Mouse (Mus musculus): ENCODE measurements around the gene Ccdc93. TPM values are rescaled to one million over a fixed set of nuclear protein-coding genes. Genes with fewer than 3 reads are reported as not detected.

Gene Ccdc93
- polyA plus RNA-seq, 1 experiment from 2014 or later, result 11.5 TPM

DNA sequence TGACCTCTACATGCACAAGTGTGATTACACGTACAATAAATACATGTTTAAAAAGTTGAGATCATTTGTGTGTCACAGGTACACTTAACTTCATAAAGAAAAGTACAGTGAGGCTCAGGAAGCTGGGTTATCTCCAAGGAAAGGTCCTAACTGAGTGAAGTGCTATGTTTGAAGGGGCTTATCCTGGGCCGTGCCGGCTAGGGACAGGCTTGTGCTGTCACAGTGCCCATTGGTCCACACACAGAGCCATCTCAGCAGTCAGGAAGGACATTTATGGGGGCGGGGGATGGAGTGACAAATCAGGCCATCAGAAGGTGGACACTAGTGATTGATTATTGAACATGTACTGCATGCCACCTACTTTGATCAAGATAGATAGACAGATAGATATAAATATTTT lies 22.2 kb downstream of the Ccdc93 start:
- H3K4me1 ChIP-seq (ENCODE audit: control insufficient read depth, insufficient read depth, low read length), result no peaks in the 10 kb centered on the region
- WGBS, result 88% methylated on average over 4 of the region's 4 CpGs
- ATAC-seq (ENCODE audit: low FRiP score, low TSS enrichment), result no peak

GRCm38 (mm10) chr1:121454951-121455350 lies 24.1 kb downstream of the Ccdc93 start:
- WGBS, result 81% methylated on average over 6 of the region's 6 CpGs

More for the DNA sequence above, 22.2 kb downstream of the Ccdc93 start:
- no peak overlapping the region for H3K4me3 ChIP-seq (replicated peaks; ENCODE audit: low read depth, low read length)
- no peaks in the 10 kb centered on the region for H3K9me3 ChIP-seq (ENCODE audit: control insufficient read depth, low read length)
- H3K27ac ChIP-seq (replicated peaks; ENCODE audit: low read depth, low read length), result no peak overlapping the region
- no peak overlapping the region for H3K9ac ChIP-seq (replicated peaks; ENCODE audit: low read length)
- no peak overlapping the region for H3K4me2 ChIP-seq (ENCODE audit: low read length)
- no peaks in the 10 kb centered on the region for H3K27me3 ChIP-seq (ENCODE audit: control insufficient read depth, insufficient read depth, low read length)
- peaks cover 25% of the 10 kb centered on the region for H3K36me3 ChIP-seq (ENCODE audit: control insufficient read depth, insufficient read depth, low read length)
- no peak for DNase-seq

DNA sequence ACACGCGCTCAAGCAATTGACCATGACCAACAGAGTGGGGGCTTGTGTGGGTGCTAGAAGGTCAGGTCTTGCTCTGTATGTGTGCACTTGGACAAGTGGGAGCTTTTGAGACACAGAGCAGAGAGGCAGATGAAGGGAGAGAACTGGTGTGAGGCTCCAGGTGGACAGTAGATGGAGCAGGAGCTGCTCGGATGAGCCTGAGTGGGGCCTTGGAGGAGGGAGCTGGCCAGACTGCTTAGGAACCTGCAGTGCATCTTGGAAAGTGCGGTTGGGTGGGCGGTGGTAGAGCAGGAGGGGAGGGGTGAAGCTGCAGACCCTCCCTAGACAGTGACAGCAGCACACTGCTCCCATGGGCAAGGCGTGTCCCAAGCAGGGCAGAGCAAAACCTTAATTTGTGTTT lies 29.2 kb downstream of the Ccdc93 start:
- H3K4me2 ChIP-seq (ENCODE audit: low read length), result no peak overlapping the region

More at GRCm38 (mm10) chr1:121454951-121455350, 24.1 kb downstream of the Ccdc93 start:
- no peak overlapping the region for H3K4me2 ChIP-seq (ENCODE audit: low read length)
- H3K4me3 ChIP-seq (replicated peaks; ENCODE audit: low read depth, low read length), result no peak overlapping the region
- peaks cover 9% of the 10 kb centered on the region for H3K36me3 ChIP-seq (ENCODE audit: control insufficient read depth, insufficient read depth, low read length)
- H3K4me1 ChIP-seq (ENCODE audit: control insufficient read depth, insufficient read depth, low read length), result no peaks in the 10 kb centered on the region
- H3K9ac ChIP-seq (replicated peaks; ENCODE audit: low read length), result no peak overlapping the region
- no peak overlapping the region for H3K27ac ChIP-seq (replicated peaks; ENCODE audit: low read depth, low read length)
- DNase-seq (no peak), ATAC-seq (ENCODE audit: low FRiP score, low TSS enrichment) (no peak)
- H3K27me3 ChIP-seq (ENCODE audit: control insufficient read depth, insufficient read depth, low read length), result no peaks in the 10 kb centered on the region
- H3K9me3 ChIP-seq (ENCODE audit: control insufficient read depth, low read length), result no peaks in the 10 kb centered on the region

GRCm38 (mm10) chr1:121461895-121462294 lies 31.0 kb downstream of the Ccdc93 start:
- Histone ChIP-seq H3K9ac (replicated peaks; ENCODE audit: low read length) (no peak overlapping the region), H3K4me1 (ENCODE audit: control insufficient read depth, insufficient read depth, low read length) (no peaks in the 10 kb centered on the region), H3K4me3 (replicated peaks; ENCODE audit: low read depth, low read length) (no peak overlapping the region), H3K27ac (replicated peaks; ENCODE audit: low read depth, low read length) (no peak overlapping the region), H3K36me3 (ENCODE audit: control insufficient read depth, insufficient read depth, low read length) (peaks cover 33% of the 10 kb centered on the region), H3K4me2 (ENCODE audit: low read length) (no peak overlapping the region), H3K27me3 (ENCODE audit: control insufficient read depth, insufficient read depth, low read length) (no peaks in the 10 kb centered on the region), H3K9me3 (ENCODE audit: control insufficient read depth, low read length) (no peaks in the 10 kb centered on the region)
- ATAC-seq (ENCODE audit: low FRiP score, low TSS enrichment) (no peak), DNase-seq (no peak)
- WGBS, result 94% methylated on average over 7 of the region's 7 CpGs

More for the DNA sequence above, 29.2 kb downstream of the Ccdc93 start:
- no peak overlapping the region for H3K4me3 ChIP-seq (replicated peaks; ENCODE audit: low read depth, low read length)
- H3K9ac ChIP-seq (replicated peaks; ENCODE audit: low read length), result no peak overlapping the region
- no peak overlapping the region for H3K27ac ChIP-seq (replicated peaks; ENCODE audit: low read depth, low read length)
- no peaks in the 10 kb centered on the region for H3K4me1 ChIP-seq (ENCODE audit: control insufficient read depth, insufficient read depth, low read length)
- H3K36me3 ChIP-seq (ENCODE audit: control insufficient read depth, insufficient read depth, low read length), result peaks cover 29% of the 10 kb centered on the region
- ATAC-seq (ENCODE audit: low FRiP score, low TSS enrichment) (no peak), DNase-seq (peak; percentile 17)
- WGBS, result 67% methylated on average over 6 of the region's 6 CpGs
- no peaks in the 10 kb centered on the region for H3K9me3 ChIP-seq (ENCODE audit: control insufficient read depth, low read length)
- no peaks in the 10 kb centered on the region for H3K27me3 ChIP-seq (ENCODE audit: control insufficient read depth, insufficient read depth, low read length)

DNA sequence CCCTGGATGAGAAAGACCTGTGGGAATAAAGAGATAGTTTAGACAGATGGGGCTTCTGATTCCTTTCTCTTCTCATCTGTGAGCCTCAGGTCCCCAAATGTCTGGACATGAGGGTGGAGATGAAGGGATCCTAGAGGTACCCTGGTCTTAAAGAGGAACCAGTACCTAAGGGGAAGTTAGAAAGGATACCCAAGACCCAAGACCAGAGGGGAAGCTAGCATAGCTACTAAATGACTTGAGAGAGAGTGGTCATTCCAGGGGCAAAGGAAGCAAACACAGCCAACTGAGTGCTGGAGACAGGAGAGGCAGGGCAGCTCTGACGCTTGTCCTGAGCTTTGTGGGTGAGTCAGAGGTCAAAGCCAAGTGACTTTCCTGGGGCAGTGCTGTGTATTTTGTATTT lies 31.8 kb downstream of the Ccdc93 start:
- H3K27ac ChIP-seq (replicated peaks; ENCODE audit: low read depth, low read length), result no peak overlapping the region
- H3K9ac ChIP-seq (replicated peaks; ENCODE audit: low read length), result no peak overlapping the region
- ATAC-seq (ENCODE audit: low FRiP score, low TSS enrichment), result no peak
- no peaks in the 10 kb centered on the region for H3K9me3 ChIP-seq (ENCODE audit: control insufficient read depth, low read length)
- no peaks in the 10 kb centered on the region for H3K27me3 ChIP-seq (ENCODE audit: control insufficient read depth, insufficient read depth, low read length)
- no peaks in the 10 kb centered on the region for H3K4me1 ChIP-seq (ENCODE audit: control insufficient read depth, insufficient read depth, low read length)
- H3K4me3 ChIP-seq (replicated peaks; ENCODE audit: low read depth, low read length), result no peak overlapping the region
- peaks cover 31% of the 10 kb centered on the region for H3K36me3 ChIP-seq (ENCODE audit: control insufficient read depth, insufficient read depth, low read length)
- DNase-seq, result no peak
- 85% methylated on average over 1 of the region's 1 CpGs for WGBS
- H3K4me2 ChIP-seq (ENCODE audit: low read length), result no peak overlapping the region

DNA sequence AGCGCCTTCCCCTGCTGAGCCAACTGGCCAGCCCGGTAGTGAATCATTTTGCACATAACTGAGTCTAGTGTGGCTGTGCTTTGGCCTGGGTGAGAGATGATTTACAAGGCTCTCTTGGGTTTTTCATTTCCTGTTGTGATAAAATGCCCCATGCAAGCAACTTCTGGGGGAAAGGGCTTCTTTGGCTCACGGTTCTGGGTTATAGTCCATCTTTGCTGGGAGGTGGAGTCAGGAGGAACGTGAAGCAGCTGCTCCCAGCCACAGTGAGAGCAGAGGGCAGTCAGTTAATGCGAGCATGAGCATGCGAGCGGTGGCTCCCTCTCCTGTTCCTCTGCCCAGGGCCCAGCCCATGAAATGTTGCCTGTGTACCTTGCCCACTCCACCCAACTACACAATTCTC lies 33.0 kb downstream of the Ccdc93 start:
- Histone ChIP-seq H3K4me3 (replicated peaks; ENCODE audit: low read depth, low read length) (no peak overlapping the region), H3K4me1 (ENCODE audit: control insufficient read depth, insufficient read depth, low read length) (no peaks in the 10 kb centered on the region), H3K27me3 (ENCODE audit: control insufficient read depth, insufficient read depth, low read length) (no peaks in the 10 kb centered on the region), H3K9me3 (ENCODE audit: control insufficient read depth, low read length) (no peaks in the 10 kb centered on the region), H3K9ac (replicated peaks; ENCODE audit: low read length) (no peak overlapping the region), H3K4me2 (ENCODE audit: low read length) (no peak overlapping the region), H3K27ac (replicated peaks; ENCODE audit: low read depth, low read length) (no peak overlapping the region), H3K36me3 (ENCODE audit: control insufficient read depth, insufficient read depth, low read length) (peaks cover 28% of the 10 kb centered on the region)
- DNase-seq, result no peak
- ATAC-seq (ENCODE audit: low FRiP score, low TSS enrichment), result no peak; the same call in 1 of the 2 replicates
- WGBS, result 89% methylated on average over 7 of the region's 7 CpGs

- H3K27me3 ChIP-seq (ENCODE audit: control insufficient read depth, insufficient read depth, low read length), result no peaks in the 10 kb centered on the region
- no peaks in the 10 kb centered on the region for H3K9me3 ChIP-seq (ENCODE audit: control insufficient read depth, low read length)
- 82% methylated on average over 3 of the region's 3 CpGs for WGBS
- DNase-seq, result no peak
- no peak overlapping the region for H3K9ac ChIP-seq (replicated peaks; ENCODE audit: low read length)
- no peak for ATAC-seq (ENCODE audit: low FRiP score, low TSS enrichment)
- H3K4me1 ChIP-seq (ENCODE audit: control insufficient read depth, insufficient read depth, low read length), result no peaks in the 10 kb centered on the region
- peaks cover 32% of the 10 kb centered on the region for H3K36me3 ChIP-seq (ENCODE audit: control insufficient read depth, insufficient read depth, low read length)
- H3K4me2 ChIP-seq (ENCODE audit: low read length), result no peak overlapping the region
- H3K4me3 ChIP-seq (replicated peaks; ENCODE audit: low read depth, low read length), result no peak overlapping the region
- no peak overlapping the region for H3K27ac ChIP-seq (replicated peaks; ENCODE audit: low read depth, low read length)
Observed at GRCm38 (mm10) chr1:121466276-121466675, 35.4 kb downstream of the Ccdc93 start.

DNA sequence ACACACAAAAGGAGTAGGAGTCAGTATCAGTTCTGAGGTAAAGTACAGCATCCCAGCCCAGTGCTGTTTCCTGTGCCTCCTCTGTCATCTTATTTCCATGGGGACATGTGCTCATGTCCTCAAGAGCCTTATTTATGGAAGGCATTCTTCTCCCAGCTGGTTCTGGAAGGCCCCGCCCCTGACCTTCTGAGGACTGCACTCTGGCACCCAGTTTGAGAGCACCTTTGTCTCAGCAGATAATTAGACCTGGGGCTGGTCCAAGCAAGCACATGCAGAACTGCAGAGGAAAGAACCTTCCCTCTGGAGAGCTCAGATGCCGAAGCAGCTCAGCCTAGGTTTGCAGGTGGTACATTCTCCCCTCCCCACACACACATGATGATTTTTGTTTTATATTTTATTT lies 37.4 kb downstream of the Ccdc93 start:
- Histone ChIP-seq H3K4me2 (ENCODE audit: low read length) (no peak overlapping the region), H3K36me3 (ENCODE audit: control insufficient read depth, insufficient read depth, low read length) (peaks cover 14% of the 10 kb centered on the region), H3K4me1 (ENCODE audit: control insufficient read depth, insufficient read depth, low read length) (no peaks in the 10 kb centered on the region), H3K27me3 (ENCODE audit: control insufficient read depth, insufficient read depth, low read length) (no peaks in the 10 kb centered on the region), H3K4me3 (replicated peaks; ENCODE audit: low read depth, low read length) (no peak overlapping the region), H3K9me3 (ENCODE audit: control insufficient read depth, low read length) (no peaks in the 10 kb centered on the region), H3K9ac (replicated peaks; ENCODE audit: low read length) (no peak overlapping the region), H3K27ac (replicated peaks; ENCODE audit: low read depth, low read length) (no peak overlapping the region)
- WGBS, result 95% methylated on average over 2 of the region's 2 CpGs
- no peak for DNase-seq
- no peak for ATAC-seq (ENCODE audit: low FRiP score, low TSS enrichment)

DNA sequence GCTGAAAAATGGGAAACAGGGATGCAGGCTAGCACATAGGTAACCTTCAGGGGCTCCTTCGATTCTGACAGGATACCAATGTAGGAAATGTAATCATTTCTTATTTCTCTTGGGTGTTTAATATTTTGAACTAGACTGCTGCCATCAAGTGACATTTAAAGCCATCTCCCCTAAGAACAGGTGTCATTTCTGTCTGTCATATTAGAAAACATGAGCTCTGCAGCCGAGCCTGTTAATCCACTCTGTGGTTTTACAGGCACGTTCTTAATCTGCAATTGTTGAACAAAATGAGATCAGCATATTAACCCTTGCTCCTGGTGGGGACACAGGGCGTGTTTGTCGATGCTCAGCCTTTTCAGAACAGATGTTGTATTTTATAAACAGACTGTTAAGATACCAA lies 40.7 kb downstream of the Ccdc93 start:
- Histone ChIP-seq H3K9ac (replicated peaks; ENCODE audit: low read length) (no peak overlapping the region), H3K36me3 (ENCODE audit: control insufficient read depth, insufficient read depth, low read length) (peaks cover 13% of the 10 kb centered on the region), H3K9me3 (ENCODE audit: control insufficient read depth, low read length) (no peaks in the 10 kb centered on the region), H3K4me1 (ENCODE audit: control insufficient read depth, insufficient read depth, low read length) (no peaks in the 10 kb centered on the region), H3K27ac (replicated peaks; ENCODE audit: low read depth, low read length) (no peak overlapping the region), H3K4me2 (ENCODE audit: low read length) (no peak overlapping the region), H3K4me3 (replicated peaks; ENCODE audit: low read depth, low read length) (no peak overlapping the region), H3K27me3 (ENCODE audit: control insufficient read depth, insufficient read depth, low read length) (no peaks in the 10 kb centered on the region)
- ATAC-seq (ENCODE audit: low FRiP score, low TSS enrichment) (no peak), DNase-seq (no peak)
- 60% methylated on average over 5 of the region's 5 CpGs for WGBS

All from midbrain, embryonic 14.5 days (tissue).